Mouse (Mus musculus): ENCODE measurements at regions not wholly inside any gene's neighbourhood (a gene's known extent, or its start where the extent isn't known, plus 50 kb on each side); places are given as distances from the start of the nearest gene placed in this dataset.

GRCm38 (mm10) chr3:136442099-136442498 lies 116.2 kb upstream of the Bank1 start:
- DNase-seq: peak; percentile 19

GRCm38 (mm10) chr3:136439907-136440645 lies 114.2 kb upstream of the Bank1 start:
- no peak for DNase-seq

- no peak for DNase-seq
Observed at GRCm38 (mm10) chr3:136439350-136439749, 113.5 kb upstream of the Bank1 start.

- no peak for DNase-seq
Observed at GRCm38 (mm10) chr3:136434407-136434806, 108.5 kb upstream of the Bank1 start.

- no peak for DNase-seq
Observed at GRCm38 (mm10) chr3:136432072-136432471, 106.2 kb upstream of the Bank1 start.

- no peak for DNase-seq
Observed at GRCm38 (mm10) chr3:136427427-136427826, 101.6 kb upstream of the Bank1 start.

GRCm38 (mm10) chr3:136426539-136427194 lies 100.8 kb upstream of the Bank1 start:
- no peak for DNase-seq

- peak; percentile 7 for DNase-seq
Observed at GRCm38 (mm10) chr3:136421969-136422614, 96.2 kb upstream of the Bank1 start.

GRCm38 (mm10) chr3:136405606-136406005 lies 79.7 kb upstream of the Bank1 start:
- no peak for DNase-seq

GRCm38 (mm10) chr3:136383282-136383681 lies 57.4 kb upstream of the Bank1 start:
- DNase-seq: no peak

GRCm38 (mm10) chr3:136380644-136381043 lies 54.8 kb upstream of the Bank1 start:
- DNase-seq: no peak

- no peak for DNase-seq
Observed at GRCm38 (mm10) chr3:136379741-136380398, 54.0 kb upstream of the Bank1 start.

- no peak for DNase-seq
Observed at GRCm38 (mm10) chr3:136376893-136377292, 51.0 kb upstream of the Bank1 start.
